Mouse (Mus musculus): ENCODE results near the gene Yme1l1.

The Yme1l1 gene

GRCm38 (mm10) chr2:23155777-23156607, at the start of gene Yme1l1, which contains the start of gene Mastl:
Yme1l1 (plus strand) TSS chr2:23156369.
Mastl (minus strand) TSS chr2:23156024.
- peak; percentile 96 to 98 for DNase-seq (ENCODE audit: low spot score in 2 of 2)

GRCm38 (mm10) chr2:23119573-23119972, 36.6 kb upstream of the Yme1l1 start:
- DNase-seq (ENCODE audit: low spot score in 2 of 2) = no peak

- no peak for DNase-seq (ENCODE audit: low spot score in 2 of 2)
Observed at GRCm38 (mm10) chr2:23155199-23155621, 959 bp upstream of the Yme1l1 start.

GRCm38 (mm10) chr2:23156608-23157081, 476 bp downstream of the Yme1l1 start:
- no peak for DNase-seq (ENCODE audit: low spot score in 2 of 2)

- DNase-seq (ENCODE audit: low spot score in 2 of 2) = no peak
Observed at GRCm38 (mm10) chr2:23172305-23172704, 16.1 kb downstream of the Yme1l1 start.

- no peak for DNase-seq (ENCODE audit: low spot score in 2 of 2)
Observed at GRCm38 (mm10) chr2:23194366-23194765, 38.2 kb downstream of the Yme1l1 start.

- no peak for DNase-seq (ENCODE audit: low spot score in 2 of 2)
Observed at GRCm38 (mm10) chr2:23201034-23201433, 44.9 kb downstream of the Yme1l1 start.

- DNase-seq (ENCODE audit: low spot score in 2 of 2) = no peak
Observed at GRCm38 (mm10) chr2:23202900-23203670, 46.9 kb downstream of the Yme1l1 start.

GRCm38 (mm10) chr2:23207070-23207526, 50.9 kb downstream of the Yme1l1 start, which contains the start of gene 4931423N10Rik:
4931423N10Rik (plus strand) TSS chr2:23207476.
- DNase-seq (ENCODE audit: low spot score in 2 of 2) = no peak

- DNase-seq (ENCODE audit: low spot score in 2 of 2) = no peak
Observed at GRCm38 (mm10) chr2:23213661-23214060, 57.5 kb downstream of the Yme1l1 start.

GRCm38 (mm10) chr2:23225199-23225598, 69.0 kb downstream of the Yme1l1 start:
- DNase-seq (ENCODE audit: low spot score in 2 of 2) = no peak

- no peak for DNase-seq (ENCODE audit: low spot score in 2 of 2)
Observed at GRCm38 (mm10) chr2:23228463-23228862, 72.3 kb downstream of the Yme1l1 start.

GRCm38 (mm10) chr2:23234065-23234773, 78.0 kb downstream of the Yme1l1 start:
- DNase-seq (ENCODE audit: low spot score in 2 of 2) = no peak
